Mouse (Mus musculus): ENCODE measurements around the gene Rnf121. TPM values are rescaled to one million over a fixed set of nuclear protein-coding genes. Genes with fewer than 3 reads are reported as not detected.
A peak's percentile ranks its signal among the peaks of the same experiment; 100 is the strongest.

Gene Rnf121
- 10 to 100 TPM; 34.1 to 56.0 (median 38.4) TPM for total RNA-seq (2022)

GRCm38 (mm10) chr7:102065046-102065891 is at the start of gene Rnf121, which contains the start of the genes Xndc1 and Xntrpc:
Gene Rnf121 (minus strand): TSS chr7:102065469.
Gene Xndc1 (plus strand): TSS chr7:102065511.
Gene Xntrpc (plus strand): TSS chr7:102065713.
- DNase-seq: peak; percentile 91

GRCm38 (mm10) chr7:102113151-102113729 is 48.0 kb upstream of the Rnf121 start:
- no peak for DNase-seq

GRCm38 (mm10) chr7:102109746-102110145 is 44.5 kb upstream of the Rnf121 start:
- no peak for DNase-seq

- DNase-seq: no peak
These were observed 43.9 kb upstream of the Rnf121 start, which contains the start of gene Art5 for GRCm38 (mm10) chr7:102109171-102109570. Gene Art5 (minus strand): TSS chr7:102109489.

- no peak for DNase-seq
These were observed 42.9 kb upstream of the Rnf121 start for GRCm38 (mm10) chr7:102108206-102108605.

GRCm38 (mm10) chr7:102106700-102107141 is 41.5 kb upstream of the Rnf121 start:
- DNase-seq: no peak

GRCm38 (mm10) chr7:102104126-102104525 is 38.9 kb upstream of the Rnf121 start:
- no peak for DNase-seq

- DNase-seq: no peak
These were observed 38.3 kb upstream of the Rnf121 start for GRCm38 (mm10) chr7:102103555-102103954.

GRCm38 (mm10) chr7:102102696-102103095 is 37.4 kb upstream of the Rnf121 start:
- no peak for DNase-seq

- DNase-seq: no peak
These were observed 37.0 kb upstream of the Rnf121 start for GRCm38 (mm10) chr7:102102241-102102640.

- no peak for DNase-seq
These were observed 36.2 kb upstream of the Rnf121 start, which contains the start of gene Art1 for GRCm38 (mm10) chr7:102101487-102101886. Gene Art1 (plus strand): TSS chr7:102101743.

- no peak for DNase-seq
These were observed 35.6 kb upstream of the Rnf121 start for GRCm38 (mm10) chr7:102100868-102101267.

GRCm38 (mm10) chr7:102099760-102100661 is 34.7 kb upstream of the Rnf121 start:
- no peak for DNase-seq

GRCm38 (mm10) chr7:102087336-102087735 is 22.1 kb upstream of the Rnf121 start:
- no peak for DNase-seq

GRCm38 (mm10) chr7:102084041-102084696 is 18.9 kb upstream of the Rnf121 start:
- DNase-seq: no peak

- no peak for DNase-seq
These were observed 17.5 kb upstream of the Rnf121 start, which contains the start of gene Trpc2 for GRCm38 (mm10) chr7:102082816-102083215. Gene Trpc2 (plus strand): TSS chr7:102083116.

GRCm38 (mm10) chr7:102081784-102082183 is 16.5 kb upstream of the Rnf121 start:
- no peak for DNase-seq

- no peak for DNase-seq
These were observed 15.0 kb upstream of the Rnf121 start for GRCm38 (mm10) chr7:102080311-102080710.

GRCm38 (mm10) chr7:102078517-102078916 is 13.2 kb upstream of the Rnf121 start:
- DNase-seq: no peak

GRCm38 (mm10) chr7:102076714-102077296 is 11.5 kb upstream of the Rnf121 start:
- no peak for DNase-seq

GRCm38 (mm10) chr7:102066363-102066762 is 1.1 kb upstream of the Rnf121 start:
- DNase-seq: no peak
